Mouse (Mus musculus) liver, embryonic 14.5 days (tissue): Measurements from ENCODE around the gene Arap1.

Experiments
- CTCF ChIP-seq: IDR thresholded peaks from 2 replicates; pipeline ENCODE4 v1.5.1; 2016; ENCODE audit warnings: antibody characterized with exemption, low read depth, control low read depth
- EP300 ChIP-seq: IDR thresholded peaks from 2 replicates; pipeline ENCODE4 v1.6.1; 2016; ENCODE audit warnings: antibody characterized with exemption, low read depth

- TF ChIP-seq CTCF = no peak
- no peak for TF ChIP-seq EP300
Observed at GRCm38 (mm10) chr7:101416391-101416790, 68.5 kb downstream of the Arap1 start.
